Mouse (Mus musculus): ENCODE results near the gene Nectin4.

The Nectin4 gene

DNA sequence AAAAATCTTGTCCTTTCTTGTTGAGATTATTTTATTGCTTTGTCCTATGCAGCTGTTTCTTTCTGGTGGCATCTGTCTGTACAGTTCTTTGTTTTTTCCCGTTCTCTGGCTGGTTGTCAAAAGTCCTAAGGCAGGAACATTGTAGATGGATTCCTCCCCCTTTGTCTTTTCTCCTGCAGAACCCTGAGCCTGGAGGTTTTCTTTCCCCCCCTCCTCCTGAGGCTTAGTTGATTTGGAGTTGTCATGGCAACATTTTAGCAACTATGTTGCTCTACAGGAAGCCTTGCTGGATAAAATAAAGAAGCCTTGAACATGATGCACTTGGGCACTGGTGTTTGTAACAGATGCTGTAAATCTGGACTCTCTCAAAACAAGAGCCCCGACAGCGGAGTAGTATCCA is 42.5 kb downstream of the Nectin4 start:
- peak; percentile 28 for DNase-seq (ENCODE audit: low spot score)

DNA sequence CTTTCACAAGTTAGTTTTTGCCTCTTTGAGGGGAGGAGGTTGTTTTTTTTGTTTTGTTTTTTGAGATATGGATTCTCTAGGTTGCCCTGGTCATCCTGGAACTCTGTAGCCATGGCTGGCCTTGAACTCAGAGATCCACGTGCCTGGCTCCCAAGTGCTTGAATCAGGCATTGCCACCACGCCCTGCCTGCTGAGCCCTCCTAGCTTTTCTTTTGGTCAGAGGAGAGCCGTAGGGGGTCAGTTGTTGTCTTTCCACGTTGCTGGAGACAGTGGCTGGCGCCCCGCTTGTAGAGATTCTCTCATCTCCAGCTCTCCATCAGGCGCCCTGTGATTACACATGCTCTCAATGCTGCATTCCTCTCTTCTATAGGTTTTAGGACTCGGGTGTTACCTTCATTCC is 43.7 kb downstream of the Nectin4 start:
- DNase-seq (ENCODE audit: low spot score), result no peak

DNA sequence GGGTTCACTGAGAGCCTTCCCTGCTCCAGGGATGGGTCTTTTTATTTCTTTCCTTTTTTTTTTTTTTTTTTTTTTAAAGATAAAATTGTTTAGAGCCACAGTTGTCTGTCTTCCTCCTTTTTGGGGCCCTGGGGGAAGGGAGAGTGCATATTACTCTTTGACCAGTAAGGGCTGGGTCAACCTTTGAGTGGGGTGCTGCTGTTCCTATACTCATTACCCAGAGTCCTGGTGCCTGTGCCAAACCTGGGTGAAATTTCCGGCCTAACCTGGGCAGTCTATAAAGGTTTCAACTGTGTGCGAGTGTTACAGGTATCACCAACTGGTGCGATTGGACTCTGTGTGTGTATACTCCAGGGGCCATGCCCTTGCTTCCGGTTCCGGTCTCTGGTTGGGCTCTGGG is 48.8 kb downstream of the Nectin4 start, which contains the start of gene Tstd1:
Tstd1 (plus strand) TSS at position 213 of the 400 bp plus-strand sequence.
- DNase-seq (ENCODE audit: low spot score), result no peak

DNA sequence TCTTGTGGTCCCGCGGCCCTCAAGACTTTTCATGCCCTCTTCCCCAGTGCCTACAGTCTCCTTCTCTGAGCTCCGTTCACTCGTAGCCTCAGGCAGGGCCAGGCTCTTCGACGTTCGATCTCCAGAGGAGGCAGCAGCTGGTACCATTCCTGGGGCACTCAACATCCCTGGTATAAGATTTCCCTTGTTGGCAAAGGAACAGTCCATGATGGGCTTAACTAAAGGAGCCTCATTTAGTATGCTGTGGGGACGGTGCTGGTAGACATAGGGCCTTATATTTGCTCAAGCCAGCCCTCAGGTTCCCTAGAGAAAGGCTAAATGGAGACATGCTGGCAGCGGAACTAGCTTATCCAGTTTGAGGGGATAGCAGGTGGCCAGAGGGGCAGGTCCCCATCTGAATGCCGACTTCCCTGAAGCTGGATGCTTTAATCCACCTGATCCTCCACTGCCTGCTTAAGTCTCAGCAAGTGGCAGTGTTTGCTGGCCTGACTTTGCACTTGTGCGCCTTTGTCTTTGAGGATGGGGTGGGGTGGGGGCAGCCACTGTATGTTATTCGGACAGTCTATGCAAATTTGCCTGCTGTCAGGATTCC is 49.5 kb downstream of the Nectin4 start:
- no peak for DNase-seq (ENCODE audit: low spot score)

DNA sequence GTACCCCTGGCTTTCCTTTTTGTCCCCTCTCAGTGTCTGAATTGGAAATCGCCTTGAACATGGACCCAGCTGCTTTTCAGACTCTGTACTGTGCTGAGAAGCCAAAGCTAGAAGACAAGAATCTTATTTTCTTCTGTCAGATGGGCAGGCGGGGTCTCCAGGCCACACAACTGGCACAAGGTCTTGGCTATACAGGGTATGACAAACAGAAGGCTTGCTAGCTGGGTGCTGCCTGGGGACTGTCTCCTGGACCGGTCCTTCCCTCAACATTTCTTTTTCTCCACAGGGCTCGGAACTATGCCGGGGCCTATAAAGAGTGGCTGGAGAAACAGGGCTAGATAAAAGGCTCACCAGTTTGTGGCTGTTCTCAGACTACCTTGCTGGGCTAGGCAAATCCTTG is 50.0 kb downstream of the Nectin4 start:
- DNase-seq (ENCODE audit: low spot score), result no peak

DNA sequence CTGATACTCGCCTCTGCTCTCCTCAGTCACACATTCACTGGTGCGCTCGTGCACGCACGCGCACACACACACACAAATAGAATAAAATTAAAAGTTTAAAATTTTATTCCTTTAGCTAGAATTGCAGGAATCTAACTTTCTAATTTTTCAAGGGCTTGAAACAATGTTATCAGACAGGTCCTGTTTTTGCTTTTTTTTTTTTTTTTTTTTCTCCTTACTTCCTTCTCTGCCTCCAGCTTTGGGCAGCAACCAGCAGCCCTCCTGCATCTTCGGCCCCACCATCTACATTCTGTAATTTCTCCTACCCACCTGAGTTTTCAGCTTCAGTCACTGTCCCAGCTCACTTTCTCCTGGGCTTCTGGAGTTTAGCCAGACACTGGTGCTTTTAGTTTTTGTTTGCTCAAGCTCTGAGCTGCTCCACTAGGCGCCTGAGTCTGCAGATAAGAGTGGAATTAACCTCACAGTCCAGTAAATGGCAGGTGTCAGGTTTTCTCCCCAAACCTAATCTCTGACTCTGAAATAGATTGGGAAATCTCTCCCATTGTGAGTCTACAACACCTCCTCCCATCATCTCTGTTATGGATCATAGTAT is 52.7 kb downstream of the Nectin4 start:
- no peak for DNase-seq (ENCODE audit: low spot score)

DNA sequence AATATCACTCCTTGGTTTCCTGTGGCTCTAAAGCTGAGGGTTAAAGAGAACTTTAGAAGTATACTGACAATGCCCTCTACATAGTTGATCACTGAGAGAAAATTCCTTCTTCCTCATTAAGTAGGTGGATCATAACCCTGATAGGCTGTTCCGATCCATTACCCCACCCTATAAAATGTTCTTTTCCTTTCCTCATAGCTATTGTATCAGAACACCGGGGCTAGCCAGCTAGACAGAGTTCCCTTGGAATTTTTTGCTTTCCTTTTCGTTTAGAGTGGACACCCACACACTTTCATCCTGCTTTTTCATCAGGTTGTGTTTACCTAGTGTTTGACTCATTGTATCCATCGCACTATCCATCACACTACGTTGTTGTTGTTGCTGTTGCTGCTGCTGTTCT is 54.7 kb downstream of the Nectin4 start:
- no peak for DNase-seq (ENCODE audit: low spot score)

DNA sequence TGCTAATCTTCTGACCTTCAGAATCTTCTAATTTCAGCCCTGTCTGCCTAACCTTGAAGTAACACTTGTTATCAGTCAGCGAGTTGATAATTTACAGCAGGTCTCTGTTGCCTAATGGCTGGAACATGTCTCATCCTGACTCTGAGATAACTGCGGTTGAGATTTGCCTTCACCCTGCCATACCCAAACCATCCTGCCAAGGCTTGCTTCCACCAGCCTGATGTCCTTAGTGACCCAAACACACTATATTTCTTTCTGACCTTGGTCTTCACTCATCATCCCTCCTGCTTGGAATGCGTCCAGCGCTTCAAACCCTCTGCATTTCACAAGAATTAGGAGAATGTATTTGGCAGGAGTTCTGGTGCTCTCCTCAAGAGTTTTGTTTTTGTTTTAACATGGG is 55.2 kb downstream of the Nectin4 start:
- no peak for DNase-seq (ENCODE audit: low spot score)

DNA sequence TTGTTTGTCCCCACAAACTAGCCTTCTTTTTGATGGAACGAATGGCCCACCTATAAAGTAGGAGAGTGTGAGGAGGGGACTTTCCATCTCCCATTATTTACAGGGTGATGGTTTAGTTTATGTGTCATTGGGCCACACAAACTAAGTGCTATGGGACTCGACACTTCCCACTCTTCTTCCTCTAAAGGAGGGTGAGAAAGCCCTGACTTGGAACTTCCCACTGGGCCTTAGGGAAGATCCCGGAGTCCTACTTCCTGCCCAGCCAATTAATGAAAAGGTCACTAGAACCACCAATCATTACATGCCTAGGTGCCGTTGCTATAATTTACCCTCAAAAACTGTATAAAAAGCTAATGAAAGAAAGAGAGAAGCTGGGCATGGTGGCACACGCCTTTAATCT is 62.3 kb downstream of the Nectin4 start:
- DNase-seq (ENCODE audit: low spot score), result no peak

DNA sequence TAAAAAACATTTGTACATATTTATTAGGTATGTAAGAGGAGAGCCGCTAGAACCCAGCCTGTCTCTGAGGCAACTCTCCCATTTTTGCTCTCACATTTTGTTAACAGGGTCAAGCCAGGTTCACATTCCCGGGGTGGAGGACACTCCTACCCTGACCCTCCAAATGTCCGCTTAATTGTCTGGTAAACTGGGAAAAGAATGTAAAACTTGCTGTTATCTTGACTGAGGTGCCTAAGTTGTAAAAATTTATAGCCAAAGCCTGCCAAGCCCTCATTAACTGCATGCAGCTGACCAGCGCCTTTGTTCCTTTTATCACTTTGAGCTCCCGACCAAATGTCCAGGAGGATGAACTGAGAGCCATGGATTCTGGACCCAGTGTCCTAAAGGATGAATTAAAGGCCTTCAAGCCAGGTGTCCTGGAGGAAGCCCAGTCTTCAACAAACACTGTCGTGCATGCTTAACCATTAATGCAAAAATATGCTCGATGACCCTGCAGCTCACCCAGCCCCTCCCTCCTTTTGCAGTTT is 65.5 kb downstream of the Nectin4 start:
- peak; percentile 49 for DNase-seq (ENCODE audit: low spot score)

DNA sequence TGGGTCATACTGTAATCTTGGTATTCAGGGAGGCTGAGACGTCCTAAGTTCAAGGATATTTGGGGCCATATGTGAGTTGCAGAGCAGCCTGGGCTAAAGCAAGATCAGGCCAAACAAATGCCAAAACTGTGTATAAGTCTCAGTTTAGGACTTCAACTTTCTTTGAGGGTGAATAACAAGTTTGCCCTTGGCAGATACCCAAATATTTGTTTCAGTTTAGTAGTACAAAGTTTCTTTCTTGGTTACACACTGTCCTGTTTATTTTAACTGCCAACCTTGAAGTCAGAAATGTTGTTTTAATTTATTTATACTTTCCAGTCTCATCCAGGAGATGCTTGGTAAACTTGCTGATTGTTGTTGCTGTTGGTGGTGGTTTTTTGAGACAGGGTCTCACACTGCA is 66.1 kb downstream of the Nectin4 start:
- DNase-seq (ENCODE audit: low spot score), result no peak

DNA sequence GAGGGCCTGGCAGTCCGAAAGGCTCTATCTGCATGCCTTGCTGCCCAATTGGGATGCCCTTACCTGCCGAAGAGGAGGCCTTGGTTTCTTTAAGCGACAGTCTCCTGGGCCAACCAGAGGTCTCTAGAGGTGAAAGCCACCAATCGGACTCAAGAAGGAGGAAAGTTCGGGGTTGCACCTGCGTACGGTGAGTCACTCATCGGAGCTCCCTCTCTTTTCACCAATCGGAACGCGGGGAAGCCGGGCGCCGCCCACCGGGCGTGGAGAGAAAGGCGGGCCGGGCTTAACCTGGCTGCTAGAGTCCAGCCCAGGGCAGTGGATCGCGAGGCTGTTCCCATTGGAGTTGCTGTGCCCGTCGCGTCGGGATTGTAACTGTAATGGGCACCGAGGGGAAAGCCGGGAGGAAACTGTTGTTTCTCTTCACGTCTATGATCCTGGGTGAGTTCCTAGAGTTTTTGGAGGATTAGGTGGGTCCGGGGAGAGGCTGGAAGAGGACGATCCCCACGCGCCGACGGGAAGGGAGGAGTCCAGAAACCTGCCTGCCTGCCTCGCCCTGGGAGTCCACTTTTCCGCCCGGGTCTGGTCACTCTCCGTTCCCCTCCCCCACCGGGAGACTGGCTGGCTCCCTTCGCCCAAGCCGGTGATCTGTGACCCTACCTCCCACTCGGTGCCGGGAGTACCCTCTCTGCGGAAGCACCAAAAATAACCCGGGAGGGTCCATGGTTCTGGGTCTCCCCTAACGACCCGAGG is 67.5 kb downstream of the Nectin4 start, which contains the start of gene F11r:
F11r (plus strand) TSS at position 272 of the 750 bp plus-strand sequence.
- peak; percentile 77 for DNase-seq (ENCODE audit: low spot score)
